Mouse (Mus musculus) embryonic facial prominence, embryonic 11.5 days (tissue): ENCODE measurements around the gene Borcs6. TPM values are rescaled to one million over a fixed set of nuclear protein-coding genes. Genes with fewer than 3 reads are reported as not detected.

Source experiments
- ATAC-seq: fragments of 200-750 bp; cut with Nextera tagmentation; replicated peaks from 2 replicates; pipeline ENCODE4 v1.8.0; 2017; ENCODE audit warnings: low read depth; ENCODE audit not compliant: insufficient number of reproducible peaks, low FRiP score, low TSS enrichment
- DNase-seq: peaks from one replicate; pipeline ENCODE4 v3.0.0-alpha.2; 2015; ENCODE audit warnings: low spot score
- H3K27ac ChIP-seq: fragments of 300-500 bp; sonication (generic); replicated peaks from 2 replicates; pipeline ENCODE4 v1.5.1; 2014; ENCODE audit warnings: mild to moderate bottlenecking, low read depth, low read length, control low read depth
- H3K27me3 ChIP-seq: fragments of 300-500 bp; sonication (generic); 2 replicates; pipeline ENCODE4 v1.6.1; 2014; ENCODE audit warnings: mild to moderate bottlenecking, low read length, moderate library complexity, mixed read lengths; ENCODE audit not compliant: control insufficient read depth, insufficient read depth
- H3K36me3 ChIP-seq: fragments of 300-500 bp; sonication (generic); replicated peaks from 2 replicates; pipeline ENCODE4 v1.6.1; 2014; ENCODE audit warnings: low read depth, mild to moderate bottlenecking, low read length, moderate library complexity, mixed read lengths; ENCODE audit not compliant: control insufficient read depth, insufficient read depth
- H3K4me1 ChIP-seq: fragments of 300-500 bp; sonication (generic); 2 replicates; pipeline ENCODE4 v1.6.1; 2014; ENCODE audit warnings: low read length, mixed read lengths; ENCODE audit not compliant: control insufficient read depth, insufficient read depth
- H3K4me2 ChIP-seq: fragments of 300-500 bp; sonication (generic); 2 replicates; pipeline ENCODE4 v1.6.1; 2014; ENCODE audit warnings: low read depth, mild to moderate bottlenecking, control low read depth, low read length, moderate library complexity
- H3K4me3 ChIP-seq: fragments of 300-500 bp; sonication (generic); 2 replicates; pipeline ENCODE4 v1.5.1; 2014; ENCODE audit warnings: low read depth, low read length, control low read depth
- H3K9ac ChIP-seq: fragments of 300-500 bp; sonication (generic); replicated peaks from 2 replicates; pipeline ENCODE4 v1.6.1; 2014; ENCODE audit warnings: mild to moderate bottlenecking, control low read depth, low read length
- H3K9me3 ChIP-seq: fragments of 300-500 bp; sonication (generic); replicated peaks from 2 replicates; pipeline ENCODE4 v1.6.1; 2016; ENCODE audit warnings: mild to moderate bottlenecking, low read length, inconsistent platforms, mixed read lengths; ENCODE audit not compliant: control insufficient read depth
- WGBS: fragments of 180-500 bp; shearing (Covaris S2); extraction: QIAGEN DNeasy Blood & Tissue Kit; methylation state at CpG from one replicate; pipeline ENCODE4 v1.1.7; 2014; 5-methylcytosine and 5-hydroxymethylcytosine counted together
- polyA plus RNA-seq: library from polyadenylated mRNA; unstranded; fragments of >200 nt; fragmentation: Nextera tagmentation; extraction: Ambion mirVana; gene quantifications from 2 replicates; pipeline ENCODE4 v1.2.1, GENCODE M21; 2014

Borcs6 gene
- polyA plus RNA-seq, 1 experiment from 2014 or later: 6.4 TPM

GRCm38 (mm10) chr11:69070093-69070492 is 10.6 kb downstream of the Borcs6 start:
- Histone ChIP-seq H3K9me3 (no peaks in the 10 kb centered on the region), H3K36me3 (no peaks in the 10 kb centered on the region), H3K27me3 (no peaks in the 10 kb centered on the region), H3K27ac (peak overlapping the region; percentile 63), H3K4me2 (peak overlapping the region; percentile 72), H3K4me3 (peak overlapping the region; percentile 52), H3K4me1 (no peaks in the 10 kb centered on the region), H3K9ac (peak overlapping the region; percentile 70)
- 0% methylated on average over 13 of the region's 13 CpGs for WGBS
- DNase-seq: peak; percentile 38
- no peak for ATAC-seq

- H3K36me3 ChIP-seq: no peaks in the 10 kb centered on the region
- peak; percentile 78 for ATAC-seq
- H3K4me1 ChIP-seq: no peaks in the 10 kb centered on the region
- no peaks in the 10 kb centered on the region for H3K9me3 ChIP-seq
- H3K27me3 ChIP-seq: no peaks in the 10 kb centered on the region
- peak within 1 kb of the TSS; percentile 70 for H3K9ac ChIP-seq
- peak; percentile 97 for DNase-seq
- peak within 1 kb of the TSS; percentile 52 for H3K4me3 ChIP-seq
- peak within 1 kb of the TSS; percentile 72 for H3K4me2 ChIP-seq
- peak within 1 kb of the TSS; percentile 63 for H3K27ac ChIP-seq
- under 1% methylated on average over 46 of the region's 47 CpGs for WGBS
These were observed 11.2 kb downstream of the Borcs6 start, which contains the start of gene Tmem107 for GRCm38 (mm10) chr11:69070590-69071222. Tmem107 (plus strand) TSS chr11:69070806.

- ATAC-seq (no peak), DNase-seq (no peak)
- Histone ChIP-seq H3K4me2 (peak overlapping the region; percentile 72), H3K27me3 (no peaks in the 10 kb centered on the region), H3K9me3 (no peaks in the 10 kb centered on the region), H3K4me1 (no peaks in the 10 kb centered on the region), H3K36me3 (no peaks in the 10 kb centered on the region), H3K4me3 (peak overlapping the region; percentile 52), H3K9ac (peak overlapping the region; percentile 70), H3K27ac (peak overlapping the region; percentile 36; the same call in 1 of the 2 replicates)
- WGBS: 23% methylated on average over 9 of the region's 9 CpGs
These were observed 11.7 kb downstream of the Borcs6 start for GRCm38 (mm10) chr11:69071262-69071661.

GRCm38 (mm10) chr11:69072234-69072633 is 12.7 kb downstream of the Borcs6 start:
- Histone ChIP-seq H3K36me3 (no peaks in the 10 kb centered on the region), H3K27me3 (no peaks in the 10 kb centered on the region), H3K4me3 (peak overlapping the region; percentile 16; the same call in 1 of the 2 replicates), H3K4me2 (peak overlapping the region; percentile 43), H3K27ac (peak overlapping the region; percentile 52; the same call in 1 of the 2 replicates), H3K9ac (no peak overlapping the region; the same call in 1 of the 2 replicates), H3K4me1 (no peaks in the 10 kb centered on the region), H3K9me3 (no peaks in the 10 kb centered on the region)
- DNase-seq: no peak
- WGBS: 86% methylated on average over 11 of the region's 11 CpGs
- ATAC-seq: no peak

GRCm38 (mm10) chr11:69072666-69073064 is 13.1 kb downstream of the Borcs6 start:
- peak overlapping the region; percentile 46 for H3K9ac ChIP-seq

GRCm38 (mm10) chr11:69073065-69073888 is 13.8 kb downstream of the Borcs6 start:
- peak; percentile 81 for ATAC-seq
- H3K36me3 ChIP-seq: no peaks in the 10 kb centered on the region
- H3K4me3 ChIP-seq: peak overlapping the region; percentile 16
- no peaks in the 10 kb centered on the region for H3K9me3 ChIP-seq
- WGBS: 0% methylated on average over 14 of the region's 14 CpGs
- peak overlapping the region; percentile 52 for H3K27ac ChIP-seq
- DNase-seq: peak; percentile 95
- no peaks in the 10 kb centered on the region for H3K27me3 ChIP-seq
- H3K4me2 ChIP-seq: peak overlapping the region; percentile 43
- H3K4me1 ChIP-seq: no peaks in the 10 kb centered on the region
- peak overlapping the region; percentile 56 for H3K9ac ChIP-seq

More at GRCm38 (mm10) chr11:69072666-69073064, 13.1 kb downstream of the Borcs6 start:
- DNase-seq (no peak), ATAC-seq (no peak)
- H3K4me2 ChIP-seq: peak overlapping the region; percentile 43
- H3K9me3 ChIP-seq: no peaks in the 10 kb centered on the region
- no peaks in the 10 kb centered on the region for H3K27me3 ChIP-seq
- H3K36me3 ChIP-seq: no peaks in the 10 kb centered on the region
- no peaks in the 10 kb centered on the region for H3K4me1 ChIP-seq
- H3K27ac ChIP-seq: peak overlapping the region; percentile 52
- peak overlapping the region; percentile 16 for H3K4me3 ChIP-seq
- 11% methylated on average over 9 of the region's 9 CpGs for WGBS

- Histone ChIP-seq H3K36me3 (no peaks in the 10 kb centered on the region), H3K4me2 (no peak overlapping the region), H3K4me3 (no peak overlapping the region), H3K9ac (peak overlapping the region; percentile 13; the same call in 1 of the 2 replicates), H3K27ac (no peak overlapping the region; the same call in 1 of the 2 replicates), H3K27me3 (no peaks in the 10 kb centered on the region), H3K4me1 (no peaks in the 10 kb centered on the region), H3K9me3 (no peaks in the 10 kb centered on the region)
- 49% methylated on average over 6 of the region's 6 CpGs for WGBS
- DNase-seq (no peak), ATAC-seq (no peak)
These were observed 14.6 kb downstream of the Borcs6 start for GRCm38 (mm10) chr11:69073951-69074775.
